Mouse (Mus musculus): ENCODE results near the gene Mndal. TPM values are rescaled to one million over a fixed set of nuclear protein-coding genes. Genes with fewer than 3 reads are reported as not detected.
"Not testable (repeated sequence)": the region's sequence is repeated elsewhere in the genome, so short reads cannot be mapped to it uniquely, and the experiment has no call there.

Mndal gene
- polyA plus RNA-seq (2012; rRNA removed): 1.6 and 1.7 TPM in 2 replicates

- not testable (repeated sequence) for DNase-seq (ENCODE audit: low read depth, low spot score)
- WGBS: 20% methylated on average over 3 of the region's 3 CpGs
Observed at GRCm38 (mm10) chr1:173941924-173942779, at the start of gene Mndal, which contains the start of gene Ifi203. Gene Mndal, minus strand, starts transcription at chr1:173942491. Gene Ifi203, minus strand, starts transcription at chr1:173942672.

- 95% methylated on average over 6 of the region's 6 CpGs for whole genome bisulfite sequencing
- not testable (repeated sequence) for DNase-seq (ENCODE audit: low read depth, low spot score)
Observed at GRCm38 (mm10) chr1:173982694-173983305, 40.5 kb upstream of the Mndal start, which contains the start of gene Ifi202b. Gene Ifi202b, minus strand, starts transcription at chr1:173982744.

- WGBS: 33% methylated on average over 3 of the region's 3 CpGs
- not testable (repeated sequence) for DNase-seq (ENCODE audit: low read depth, low spot score)
Observed at GRCm38 (mm10) chr1:173981038-173981437, 38.7 kb upstream of the Mndal start.

GRCm38 (mm10) chr1:173977622-173978021 lies 35.3 kb upstream of the Mndal start:
- DNase-seq (ENCODE audit: low read depth, low spot score): no peak

GRCm38 (mm10) chr1:173973111-173973510 lies 30.8 kb upstream of the Mndal start:
- DNase-seq (ENCODE audit: low read depth, low spot score): no peak

- 62% methylated on average over 1 of the region's 1 CpGs for WGBS
Observed at GRCm38 (mm10) chr1:173961491-173961890, 19.2 kb upstream of the Mndal start.

GRCm38 (mm10) chr1:173959998-173960397 lies 17.7 kb upstream of the Mndal start:
- WGBS: 66% methylated on average over 3 of the region's 3 CpGs

More at GRCm38 (mm10) chr1:173961491-173961890, 19.2 kb upstream of the Mndal start:
- not testable (repeated sequence) for DNase-seq (ENCODE audit: low read depth, low spot score)

GRCm38 (mm10) chr1:173955839-173956527 lies 13.7 kb upstream of the Mndal start:
- WGBS: 18% methylated on average over 3 of the region's 3 CpGs
- not testable (repeated sequence) for DNase-seq (ENCODE audit: low read depth, low spot score)

More at GRCm38 (mm10) chr1:173959998-173960397, 17.7 kb upstream of the Mndal start:
- not testable (repeated sequence) for DNase-seq (ENCODE audit: low read depth, low spot score)

GRCm38 (mm10) chr1:173955071-173955796 lies 12.9 kb upstream of the Mndal start:
- WGBS: 88% methylated on average over 2 of the region's 2 CpGs

GRCm38 (mm10) chr1:173953563-173953962 lies 11.3 kb upstream of the Mndal start:
- DNase-seq (ENCODE audit: low read depth, low spot score): no peak
- 52% methylated on average over 1 of the region's 1 CpGs for WGBS

More at GRCm38 (mm10) chr1:173955071-173955796, 12.9 kb upstream of the Mndal start:
- no peak for DNase-seq (ENCODE audit: low read depth, low spot score)

- not testable (repeated sequence) for DNase-seq (ENCODE audit: low read depth, low spot score)
- WGBS: 78% methylated on average over 2 of the region's 2 CpGs
Observed at GRCm38 (mm10) chr1:173949044-173949443, 6.8 kb upstream of the Mndal start.

- not testable (repeated sequence) for DNase-seq (ENCODE audit: low read depth, low spot score)
Observed at GRCm38 (mm10) chr1:173942780-173943066, 432 bp upstream of the Mndal start.

- 41% methylated on average over 2 of the region's 2 CpGs for WGBS
- not testable (repeated sequence) for DNase-seq (ENCODE audit: low read depth, low spot score)
Observed at GRCm38 (mm10) chr1:173941522-173941921, 769 bp downstream of the Mndal start.

GRCm38 (mm10) chr1:173919279-173919678 lies 23.0 kb downstream of the Mndal start:
- 66% methylated on average over 3 of the region's 3 CpGs for WGBS
- DNase-seq (ENCODE audit: low read depth, low spot score): not testable (repeated sequence)

GRCm38 (mm10) chr1:173914559-173914958 lies 27.7 kb downstream of the Mndal start:
- no peak for DNase-seq (ENCODE audit: low read depth, low spot score)
- WGBS: 84% methylated on average over 2 of the region's 2 CpGs

- not testable (repeated sequence) for DNase-seq (ENCODE audit: low read depth, low spot score)
Observed at GRCm38 (mm10) chr1:173913256-173913791, 29.0 kb downstream of the Mndal start.

- 54% methylated on average over 6 of the region's 6 CpGs for WGBS
- not testable (repeated sequence) for DNase-seq (ENCODE audit: low read depth, low spot score)
Observed at GRCm38 (mm10) chr1:173912548-173913255, 29.6 kb downstream of the Mndal start, which contains the start of gene Ifi211. Gene Ifi211, minus strand, starts transcription at chr1:173913046.

GRCm38 (mm10) chr1:173911808-173912464 lies 30.4 kb downstream of the Mndal start:
- 88% methylated on average over 2 of the region's 2 CpGs for WGBS

More at GRCm38 (mm10) chr1:173911808-173912464, 30.4 kb downstream of the Mndal start:
- DNase-seq (ENCODE audit: low read depth, low spot score): no peak

Measured in large intestine, adult 2 months (tissue).